Mouse (Mus musculus) kidney, adult 9 months (tissue): Measurements from ENCODE around the gene Adgrl2.
A peak's percentile ranks its signal among the peaks of the same experiment; 100 is the strongest.

ENCODE experiments used
- DNase-seq: peaks from one replicate; pipeline ENCODE4 v3.0.0; 2022

Adgrl2 gene

DNA sequence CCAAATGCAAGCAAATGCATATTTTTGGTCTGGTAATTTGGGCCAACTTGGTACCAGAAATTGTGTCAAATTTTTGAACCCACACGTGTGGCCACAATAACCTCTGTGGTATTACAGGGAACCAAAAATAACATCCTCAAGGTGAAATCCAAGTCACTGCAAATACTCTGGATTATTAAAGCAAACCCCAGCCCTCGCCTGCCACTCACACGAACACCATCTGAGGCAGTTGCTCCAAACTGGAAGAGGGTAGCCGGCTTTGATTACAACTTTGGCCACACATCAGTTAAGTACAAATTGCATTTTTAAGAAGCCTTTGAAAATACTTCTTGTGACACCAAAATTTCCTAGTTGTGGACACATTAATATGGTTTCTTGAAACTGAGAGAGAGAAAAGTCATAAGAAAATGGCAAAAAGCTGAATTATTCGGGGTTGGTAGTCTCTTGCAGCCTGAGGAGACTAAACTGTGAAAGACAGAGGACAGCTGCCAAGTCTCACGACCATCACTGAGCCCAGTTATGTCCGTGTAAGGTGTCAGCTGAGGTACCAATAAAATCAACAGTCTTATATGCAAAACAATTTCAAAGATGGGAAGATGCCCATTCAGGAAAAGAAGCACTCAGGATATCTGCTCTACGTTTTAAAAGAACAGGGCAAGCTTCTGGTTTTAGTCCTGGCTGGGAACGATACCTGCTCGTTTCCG lies 18.3 kb downstream of the Adgrl2 start:
- DNase-seq, result no peak

GRCm38 (mm10) chr3:148964991-148965605 lies 25.3 kb downstream of the Adgrl2 start:
- DNase-seq, result peak; percentile 52

GRCm38 (mm10) chr3:148963381-148964044 lies 26.8 kb downstream of the Adgrl2 start:
- no peak for DNase-seq

GRCm38 (mm10) chr3:148961611-148962010 lies 28.7 kb downstream of the Adgrl2 start:
- DNase-seq, result no peak

- DNase-seq, result no peak
Measured at GRCm38 (mm10) chr3:148960751-148961289, 29.5 kb downstream of the Adgrl2 start.

- no peak for DNase-seq
Measured at GRCm38 (mm10) chr3:148960215-148960614, 30.1 kb downstream of the Adgrl2 start.

DNA sequence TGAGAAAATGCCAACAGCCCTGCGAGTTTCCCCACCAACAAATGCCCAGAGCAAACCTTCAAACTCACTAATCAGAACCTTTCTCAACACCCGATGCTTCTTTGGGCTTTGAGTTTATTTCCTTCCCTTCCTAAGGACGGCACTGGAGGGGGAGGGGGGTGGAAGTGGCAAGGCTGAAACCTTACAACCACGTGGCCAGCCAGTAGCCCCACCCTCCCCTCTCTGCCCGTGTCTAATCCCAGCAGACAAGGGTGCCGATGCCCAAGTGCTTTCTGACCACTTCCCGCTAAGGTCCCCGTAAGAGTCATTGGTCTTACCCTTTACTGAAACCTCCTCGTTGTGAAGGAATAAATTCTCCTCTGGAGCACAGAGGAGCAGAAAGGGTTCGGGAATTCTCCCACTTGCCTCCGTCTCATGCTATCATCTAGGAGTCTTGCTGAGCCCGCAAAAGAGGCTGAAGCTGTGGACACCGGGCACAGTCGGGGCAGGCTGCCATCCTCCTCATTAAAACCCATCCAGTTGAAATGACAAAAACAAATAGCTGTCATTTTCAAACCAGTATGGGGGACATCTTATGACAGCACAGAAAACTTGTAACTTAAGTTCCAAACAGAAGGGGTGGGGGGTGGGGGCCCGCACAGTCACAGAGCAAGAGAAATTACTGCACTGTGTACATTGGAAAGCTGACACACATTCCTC lies 30.9 kb downstream of the Adgrl2 start:
- peak; percentile 54 for DNase-seq

- DNase-seq, result no peak
Measured at GRCm38 (mm10) chr3:148958714-148959113, 31.6 kb downstream of the Adgrl2 start.

GRCm38 (mm10) chr3:148958185-148958584 lies 32.2 kb downstream of the Adgrl2 start:
- DNase-seq, result no peak

GRCm38 (mm10) chr3:148956887-148957286 lies 33.5 kb downstream of the Adgrl2 start:
- DNase-seq, result no peak

- no peak for DNase-seq
Measured at GRCm38 (mm10) chr3:148949796-148950195, 40.6 kb downstream of the Adgrl2 start.

GRCm38 (mm10) chr3:148947805-148948405 lies 42.5 kb downstream of the Adgrl2 start:
- DNase-seq, result no peak

- DNase-seq, result no peak
Measured at GRCm38 (mm10) chr3:148947266-148947665, 43.1 kb downstream of the Adgrl2 start.

GRCm38 (mm10) chr3:148945534-148945933 lies 44.8 kb downstream of the Adgrl2 start:
- no peak for DNase-seq

GRCm38 (mm10) chr3:148939457-148939856 lies 50.9 kb downstream of the Adgrl2 start:
- no peak for DNase-seq

GRCm38 (mm10) chr3:148935056-148935455 lies 55.3 kb downstream of the Adgrl2 start:
- no peak for DNase-seq

GRCm38 (mm10) chr3:148934279-148934678 lies 56.1 kb downstream of the Adgrl2 start:
- DNase-seq, result no peak

DNA sequence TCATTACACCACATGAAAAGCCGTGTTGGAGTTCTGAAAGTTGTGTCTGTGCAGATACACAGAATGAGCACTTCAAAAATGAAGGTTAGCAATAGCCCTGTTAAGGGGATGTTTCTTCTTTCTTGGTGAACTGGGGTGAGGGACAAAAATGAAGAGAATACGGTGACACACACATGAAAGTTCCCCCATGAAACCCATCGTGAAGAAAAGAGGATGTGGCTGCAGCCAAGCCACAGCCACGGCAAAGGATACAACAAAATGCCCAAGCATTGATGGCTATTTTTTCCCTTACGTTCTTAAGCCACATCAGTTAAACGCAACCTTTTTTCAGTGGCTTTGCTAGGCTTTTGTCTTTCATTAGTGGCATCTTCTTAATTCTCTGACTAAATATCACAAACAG lies 57.2 kb downstream of the Adgrl2 start:
- DNase-seq, result no peak

DNA sequence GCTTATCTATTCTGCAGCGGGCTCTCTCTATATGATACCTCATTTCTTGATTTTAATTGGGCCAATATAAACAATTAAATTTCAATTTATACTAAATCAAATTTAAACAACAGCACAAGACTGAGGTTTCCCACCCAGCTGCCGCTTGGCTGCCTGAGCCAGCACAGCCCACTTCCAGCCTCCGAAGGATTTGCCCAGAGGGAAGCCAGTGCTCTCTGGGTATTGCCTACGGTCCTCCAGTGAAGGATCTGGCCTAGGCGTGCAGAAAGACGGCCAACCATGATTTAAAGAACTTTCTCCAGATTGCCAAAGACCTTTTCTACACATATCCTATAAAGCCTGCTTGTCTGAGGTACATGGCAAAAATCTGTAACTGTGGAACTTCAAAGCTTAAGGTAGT lies 59.4 kb downstream of the Adgrl2 start:
- no peak for DNase-seq

- DNase-seq, result peak; percentile 27
Measured at GRCm38 (mm10) chr3:148926330-148926729, 64.0 kb downstream of the Adgrl2 start.

- DNase-seq, result peak; percentile 22
Measured at GRCm38 (mm10) chr3:148922618-148923095, 67.7 kb downstream of the Adgrl2 start.

- DNase-seq, result peak; percentile 55
Measured at GRCm38 (mm10) chr3:148921966-148922587, 68.3 kb downstream of the Adgrl2 start.
